Mouse (Mus musculus) adrenal gland, postnatal 36 days (tissue): ENCODE data around the gene Trim7. TPM values are rescaled to one million over a fixed set of nuclear protein-coding genes. Genes with fewer than 3 reads are reported as not detected.
"Not testable (repeated sequence)": the region's sequence is repeated elsewhere in the genome, so short reads cannot be mapped to it uniquely, and the experiment has no call there.

Experiments used
- DNase-seq, 2 experiments: peaks; one replicate each; pipeline ENCODE4 v3.0.0; 2021; ENCODE audit warnings: mixed read lengths in 1 of 2
- total RNA-seq, 2 experiments: library from RNA; stranded (reverse); gene quantifications; 2 replicates each; pipeline ENCODE4 v1.2.3; 2021

The Trim7 gene
- total RNA-seq, 2 experiments from 2014 or later: 6.4 to 8.6 TPM

GRCm38 (mm10) chr11:48898812-48899431, 73.0 kb downstream of the Trim7 start:
- DNase-seq: no peak

DNA sequence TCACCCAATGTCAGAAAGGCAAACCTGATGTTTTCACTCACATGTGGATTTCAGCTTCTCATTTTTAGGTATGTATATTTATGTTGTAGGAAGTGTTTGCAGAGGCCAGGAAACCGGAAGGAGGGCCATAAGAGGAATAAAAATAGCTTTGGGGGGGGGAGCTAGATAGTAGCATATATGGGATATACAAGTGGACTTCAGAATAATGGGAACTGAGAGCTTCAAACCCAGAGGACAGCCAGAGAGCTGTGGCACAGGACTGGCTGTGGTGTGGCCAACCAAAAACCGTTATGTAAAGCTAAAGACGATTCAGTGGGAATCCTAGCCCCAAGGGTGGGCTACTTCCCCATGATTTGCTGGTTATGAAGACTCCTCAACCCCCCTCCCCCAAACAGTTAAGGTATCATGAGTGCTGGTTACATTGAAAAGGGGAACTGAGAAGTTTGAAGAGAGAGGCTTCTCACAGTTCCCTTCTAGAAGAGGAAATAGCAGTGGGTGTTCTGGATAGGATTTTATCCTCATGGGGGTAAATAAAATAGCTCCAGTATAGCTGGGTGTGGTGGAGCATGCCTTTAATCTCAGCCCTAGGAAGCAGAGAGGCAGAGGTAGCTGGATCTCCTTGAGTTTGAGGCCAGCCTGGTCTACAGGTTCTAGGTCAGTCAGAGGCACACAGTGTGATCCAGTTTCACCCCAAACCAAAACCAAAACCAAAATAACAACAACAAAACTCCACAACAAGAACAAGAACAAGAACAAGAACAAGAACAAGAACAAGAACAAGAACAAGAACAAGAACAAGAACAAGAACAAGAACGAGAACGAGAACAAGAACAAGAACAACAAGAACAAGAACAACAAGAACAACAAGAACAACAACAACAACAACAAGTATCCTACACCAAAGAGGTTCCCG, 75.0 kb downstream of the Trim7 start:
- not testable (repeated sequence) for DNase-seq

GRCm38 (mm10) chr11:48901567-48901930, 75.6 kb downstream of the Trim7 start:
- not testable (repeated sequence) for DNase-seq

Other genes starting within 250 kb of the Trim7 start
- gene Rack1, start 25.8 kb upstream of the Trim7 start, total RNA-seq: 100 to 1,000 TPM; 711 to 729 TPM
- 10 to 100 TPM; 32.9 to 45.2 TPM for gene Trim41, start 8.8 kb upstream of the Trim7 start, total RNA-seq
- 1 to 10 TPM; 1.4 to 3.2 TPM for gene Gm12184, start 515 bp downstream of the Trim7 start, total RNA-seq
- gene Irgm1, start 45.5 kb downstream of the Trim7 start, total RNA-seq: 10 to 100 TPM; 23.9 to 24.5 TPM
- gene Gm5431, start 76.1 kb downstream of the Trim7 start, total RNA-seq: 1 to 10 TPM; 2.0 to 2.8 TPM
- gene Psme2b, start 120.0 kb downstream of the Trim7 start, total RNA-seq: 1 to 10 TPM; 4.8 to 5.5 TPM
- not detected for gene Olfr56, start 152.7 kb downstream of the Trim7 start, total RNA-seq
- 1 to 10 TPM; 2.4 to 3.6 TPM for gene 9930111J21Rik1, start 153.3 kb downstream of the Trim7 start, total RNA-seq
- gene Gm12185, start 166.1 kb downstream of the Trim7 start, total RNA-seq: 1 to 10 TPM; 2.5 to 3.4 TPM
- gene Tgtp1, start 168.0 kb downstream of the Trim7 start, total RNA-seq: 1 to 10 TPM; 3.5 to 4.6 TPM
- 1 to 10 TPM; 2.5 to 4.8 TPM for gene 9930111J21Rik2, start 225.1 kb downstream of the Trim7 start, total RNA-seq
- 1 to 10 TPM; 2.4 to 3.6 TPM for gene Tgtp2, start 238.1 kb downstream of the Trim7 start, total RNA-seq